In genomic region chr6:21984990-21985731, GRCm38 (mm10) we compare ENCODE assay signal across 8 mouse cellular contexts. TPM values are rescaled to one million over a fixed set of nuclear protein-coding genes. Genes with fewer than 3 reads are reported as not detected.
DNase-seq lines count a peak whose midpoint lies in the region; ATAC-seq and TF ChIP-seq lines count a peak whose summit lies in the region.

No protein-coding gene starts in this region.

- peak overlapping the region; percentile 80 for H3K4me3 ChIP-seq in heart, adult 2 months
- H3K4me3 ChIP-seq in kidney, adult 2 months (ENCODE audit: insufficient read depth, low read depth, low read length): peak overlapping the region; percentile 56
- H3K4me3 ChIP-seq in liver, adult 2 months (ENCODE audit: insufficient read depth, low read depth, low read length): peak overlapping the region; percentile 63

- peak; percentile 59 for DNase-seq in CD4-positive helper T cell, adult 2 months (ENCODE audit: low read depth, low spot score)
- DNase-seq in R1 (ENCODE audit: low read depth, low spot score): peak; percentile 92
- peak; percentile 96 for DNase-seq in embryo, embryonic 10.5 days (ENCODE audit: low spot score)
- peak; percentile 46 to 53 for DNase-seq in heart, adult 2 months
- peak; percentile 90 for DNase-seq in kidney, adult 2 months
- DNase-seq in liver, adult 2 months (ENCODE audit: extremely low read depth, low read depth, low spot score): peak; percentile 81
- peak; percentile 58 for DNase-seq in testis, postnatal 14 days (ENCODE audit: low spot score)

- peaks cover 20% of the 10 kb centered on the region for H3K36me3 ChIP-seq in heart, adult 2 months (ENCODE audit: control insufficient read depth, insufficient read depth, low read length)
- no peaks in the 10 kb centered on the region for H3K36me3 ChIP-seq in kidney, adult 2 months (ENCODE audit: control insufficient read depth, insufficient read depth, low read length)
- peaks cover 2% of the 10 kb centered on the region; the same call in 1 of the 2 replicates for H3K36me3 ChIP-seq in liver, adult 2 months (ENCODE audit: control insufficient read depth, insufficient read depth, low read length)

- intact Hi-C loops in heart, adult 2 months (cut with DNase I): loop anchor here (1.0 to 5.0 kb wide), 3 partner anchors 34 to 188 kb away; no protein-coding TSS in a partner anchor

- 0 out of 2 replicates have a peak, but pooled peaks have one; percentile 3 for TF ChIP-seq EP300 in heart, adult 2 months (IDR thresholded peaks at IDR 0.05; ENCODE audit: insufficient read depth, low read depth, low read length)

- WGBS in heart, adult 2 months: 2% methylated on average over 16 of the region's 16 CpGs
- WGBS in kidney, adult 2 months: 3% methylated on average over 16 of the region's 16 CpGs
- WGBS in liver, adult 2 months: 2% methylated on average over 16 of the region's 16 CpGs

- H3K27ac ChIP-seq in heart, adult 2 months: peak overlapping the region; percentile 92
- peak overlapping the region; percentile 65; the same call in 1 of the 2 replicates for H3K27ac ChIP-seq in kidney, adult 2 months (ENCODE audit: insufficient read depth, low read depth, low read length)
- H3K27ac ChIP-seq in liver, adult 2 months (replicated peaks; ENCODE audit: insufficient read depth, low read depth, low read length): peak overlapping the region; percentile 90

- H3K9ac ChIP-seq in heart, adult 2 months (ENCODE audit: low read depth, low read length): peak overlapping the region; percentile 97
- peak overlapping the region; percentile 76; the same call in 1 of the 2 replicates for H3K9ac ChIP-seq in liver, adult 2 months (ENCODE audit: low read depth, low read length)

- no peaks in the 10 kb centered on the region for H3K27me3 ChIP-seq in heart, adult 2 months (ENCODE audit: control insufficient read depth, insufficient read depth, low read length)
- no peaks in the 10 kb centered on the region; the same call in 1 of the 2 replicates for H3K27me3 ChIP-seq in kidney, adult 2 months (replicated peaks; ENCODE audit: control insufficient read depth, insufficient read depth, low read length)
- H3K27me3 ChIP-seq in liver, adult 2 months (ENCODE audit: control insufficient read depth, insufficient read depth, low read length): no peaks in the 10 kb centered on the region

- peaks cover 6% of the 10 kb centered on the region for H3K4me1 ChIP-seq in heart, adult 2 months (ENCODE audit: control insufficient read depth, insufficient read depth, low read length)
- H3K4me1 ChIP-seq in kidney, adult 2 months (ENCODE audit: control insufficient read depth, insufficient read depth, low read length): peaks cover 4% of the 10 kb centered on the region; the same call in 1 of the 2 replicates
- peaks cover 11% of the 10 kb centered on the region for H3K4me1 ChIP-seq in liver, adult 2 months (ENCODE audit: control insufficient read depth, insufficient read depth, low read length)

- ATAC-seq in monocyte, adult 5-6 weeks (replicated peaks; ENCODE audit: insufficient number of reproducible peaks, low FRiP score, low TSS enrichment, poor library complexity, severe bottlenecking): peak; percentile 68

- peak; percentile 81 for TF ChIP-seq CTCF in heart, adult 2 months (IDR thresholded peaks at IDR 0.05)
- 0 out of 2 replicates have a peak, but pooled peaks have one; percentile 8 for TF ChIP-seq CTCF in kidney, adult 2 months (conservative IDR thresholded peaks at IDR 0.05; ENCODE audit: insufficient read depth, insufficient read length, low read depth, low read length)
- TF ChIP-seq CTCF in liver, adult 2 months (IDR thresholded peaks at IDR 0.05; ENCODE audit: low read depth, low read length): peak; percentile 44

- peaks cover 3% of the 10 kb centered on the region; the same call in 1 of the 2 replicates for H3K79me2 ChIP-seq in heart, adult 2 months (replicated peaks; ENCODE audit: control insufficient read depth, insufficient read depth, low read length)
- peaks cover 8% of the 10 kb centered on the region for H3K79me2 ChIP-seq in liver, adult 2 months (ENCODE audit: control insufficient read depth, insufficient read depth, low read length)

- TF ChIP-seq POLR2A in heart, adult 2 months (IDR thresholded peaks at IDR 0.05; ENCODE audit: insufficient read depth, low read depth, low read length): no peak
- no peak for TF ChIP-seq POLR2A in kidney, adult 2 months (IDR thresholded peaks at IDR 0.05; ENCODE audit: low read depth, low read length)
- no peak for TF ChIP-seq POLR2A in liver, adult 2 months (IDR thresholded peaks at IDR 0.05; ENCODE audit: extremely low read depth, insufficient read depth, low read length)

RNA-seq across cellular contexts. Expression of gene Cped1, which starts 0.6 kb away (rescaled TPM):
- total RNA-seq in heart, adult 2 months (2021): 10 to 100 TPM; 23.0 to 23.3 TPM
- polyA plus RNA-seq in heart, adult 2 months (2012; rRNA removed): 6.9 and 13.5 TPM in 2 replicates
- polyA plus RNA-seq in kidney, adult 2 months (2012; rRNA removed): 5.9 and 6.2 TPM in 2 replicates
- 59.8 and 63.6 TPM in 2 replicates for total RNA-seq in liver, adult 2 months (2014; rRNA removed)
- 6.0 and 6.9 TPM in 2 replicates for polyA plus RNA-seq in liver, adult 2 months (2012; rRNA removed)
- total RNA-seq in monocyte, adult 5-6 weeks (2017): 0.49 to 1.8 TPM (median 1.6 TPM) in 3 replicates

RNA-seq across cellular contexts. Expression of gene Ing3, which starts 35.8 kb away (rescaled TPM):
- 10 to 100 TPM; 12.1 to 14.9 TPM for total RNA-seq in heart, adult 2 months (2021)
- 5.1 and 7.9 TPM in 2 replicates for polyA plus RNA-seq in heart, adult 2 months (2012; rRNA removed)
- polyA plus RNA-seq in kidney, adult 2 months (2012; rRNA removed): 10.9 and 11.0 TPM in 2 replicates
- total RNA-seq in liver, adult 2 months (2014; rRNA removed): 6.4 and 7.9 TPM in 2 replicates
- 3.3 and 3.6 TPM in 2 replicates for polyA plus RNA-seq in liver, adult 2 months (2012; rRNA removed)
- total RNA-seq in monocyte, adult 5-6 weeks (2017): 63.6 to 77.0 TPM (median 66.0 TPM) in 3 replicates

Comparison
In these comparisons a context has a peak if more than half of its experiments do, and no peak if none do; other contexts are left out.
1. Peak in every context shown above with its lines: DNase-seq, ATAC-seq, H3K4me3 ChIP-seq and H3K27ac ChIP-seq.
2. CTCF ChIP-seq: peak in every context shown above with its lines; median percentile 81 in heart, adult 2 months; 44 in liver, adult 2 months; 8 in kidney, adult 2 months.